Mouse (Mus musculus): ENCODE measurements at regions not wholly inside any gene's neighbourhood (a gene's known extent, or its start where the extent isn't known, plus 50 kb on each side); places are given as distances from the start of the nearest gene placed in this dataset.
A peak's percentile ranks its signal among the peaks of the same experiment; 100 is the strongest.

DNA sequence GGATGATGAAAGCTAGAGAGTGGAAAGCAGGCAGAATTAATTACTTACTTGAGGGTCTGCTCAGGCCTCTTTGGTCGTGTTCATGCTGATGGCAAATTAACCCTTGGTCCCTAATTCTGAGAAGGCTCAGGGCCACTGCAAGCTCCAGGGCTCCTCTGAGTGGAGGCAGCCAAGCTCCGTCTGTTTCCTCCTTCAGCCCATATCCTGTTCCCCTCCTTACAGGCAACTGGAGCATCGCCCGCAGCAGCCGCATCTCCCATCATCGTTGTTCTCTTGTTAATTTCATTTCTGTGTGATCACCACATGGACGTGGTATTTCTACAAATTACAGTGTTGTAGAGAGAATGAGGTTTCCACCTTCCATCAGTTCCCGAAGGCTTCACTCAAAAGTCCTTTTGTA lies 513.6 kb upstream of the Nox3 start:
- no peaks in the 10 kb centered on the region for H3K4me1 ChIP-seq
- WGBS = 81% methylated on average over 8 of the region's 8 CpGs
- H3K27ac ChIP-seq = no peak overlapping the region
- no peak overlapping the region for H3K4me3 ChIP-seq
- no peak for DNase-seq (ENCODE audit: low spot score)
- no peaks in the 10 kb centered on the region for H3K9me3 ChIP-seq
- H3K36me3 ChIP-seq = no peaks in the 10 kb centered on the region
- H3K27me3 ChIP-seq (ENCODE audit: insufficient read depth, poor library complexity, severe bottlenecking) = no peaks in the 10 kb centered on the region

DNA sequence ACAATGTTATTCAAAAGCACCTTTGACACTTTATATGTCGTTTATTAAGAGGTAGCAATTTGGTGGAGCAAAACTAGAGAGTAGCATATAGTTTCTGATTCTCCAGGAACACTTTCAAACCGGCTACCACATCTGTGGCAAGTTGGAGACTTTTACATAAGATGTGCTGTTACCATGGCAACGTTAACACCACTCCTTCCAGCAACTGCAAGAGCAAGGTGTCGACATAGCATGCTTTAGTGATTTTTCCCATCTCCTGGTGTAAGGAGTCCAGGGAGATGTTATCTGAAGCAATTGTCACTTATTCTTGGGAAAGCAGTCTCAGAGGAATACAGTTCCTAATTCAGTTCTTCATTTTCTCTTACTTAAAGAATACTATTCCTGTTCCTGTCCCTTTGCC lies 516.5 kb upstream of the Nox3 start:
- WGBS = 52% methylated on average over 4 of the region's 4 CpGs
- DNase-seq (ENCODE audit: low spot score) = no peak
- Histone ChIP-seq H3K27me3 (ENCODE audit: insufficient read depth, poor library complexity, severe bottlenecking) (no peaks in the 10 kb centered on the region), H3K27ac (no peak overlapping the region), H3K4me1 (no peaks in the 10 kb centered on the region), H3K36me3 (no peaks in the 10 kb centered on the region), H3K9me3 (no peaks in the 10 kb centered on the region), H3K4me3 (no peak overlapping the region)

DNA sequence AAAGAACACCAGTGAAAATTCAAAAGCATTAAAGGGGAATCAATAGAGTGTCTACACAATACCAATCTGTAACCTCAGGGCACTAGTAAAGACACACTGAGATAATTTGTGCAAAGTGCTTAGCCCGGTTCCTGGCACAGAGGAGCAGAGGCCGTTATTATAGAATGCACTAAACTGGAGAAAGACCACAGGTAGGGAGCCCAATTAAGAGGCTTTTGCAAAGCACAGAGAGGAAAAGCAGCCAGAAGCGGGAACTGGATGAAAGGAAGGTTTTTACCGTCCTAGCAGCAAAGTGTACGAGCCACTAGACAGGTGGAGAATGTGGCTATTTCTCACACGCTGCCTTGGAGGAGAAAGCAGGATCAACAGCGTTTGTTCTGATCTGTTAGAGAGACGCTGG lies 518.9 kb upstream of the Nox3 start:
- no peak overlapping the region for H3K27ac ChIP-seq
- H3K27me3 ChIP-seq (ENCODE audit: insufficient read depth, poor library complexity, severe bottlenecking) = no peaks in the 10 kb centered on the region
- no peaks in the 10 kb centered on the region for H3K4me1 ChIP-seq
- 77% methylated on average over 8 of the region's 8 CpGs for WGBS
- H3K9me3 ChIP-seq = no peaks in the 10 kb centered on the region
- no peaks in the 10 kb centered on the region for H3K36me3 ChIP-seq
- DNase-seq (ENCODE audit: low spot score) = no peak
- no peak overlapping the region for H3K4me3 ChIP-seq

DNA sequence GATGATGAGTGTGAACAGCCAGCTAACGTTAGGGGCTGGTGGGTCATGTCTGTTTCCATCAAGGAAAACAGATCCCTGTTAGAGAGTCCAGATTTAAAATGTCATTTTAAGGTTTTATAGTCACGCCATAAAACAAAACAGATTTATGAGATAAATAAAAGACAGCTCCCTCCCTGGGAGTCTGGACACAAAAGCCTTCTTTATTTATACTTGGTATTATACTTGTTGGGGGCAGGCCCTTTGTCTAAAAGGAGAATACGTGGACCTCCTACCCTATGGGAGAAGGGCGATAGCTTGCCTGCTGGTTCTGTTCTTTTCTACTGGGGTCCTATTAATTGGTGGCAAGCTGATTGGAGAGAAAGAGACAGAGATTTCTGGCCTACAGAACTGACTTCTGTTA lies 520.1 kb upstream of the Nox3 start:
- no peaks in the 10 kb centered on the region for H3K36me3 ChIP-seq
- H3K4me1 ChIP-seq = peaks cover 6% of the 10 kb centered on the region; the same call in 1 of the 2 replicates
- no peak overlapping the region for H3K4me3 ChIP-seq
- no peaks in the 10 kb centered on the region for H3K9me3 ChIP-seq
- WGBS = 70% methylated on average over 4 of the region's 4 CpGs
- no peak for DNase-seq (ENCODE audit: low spot score)
- H3K27me3 ChIP-seq (ENCODE audit: insufficient read depth, poor library complexity, severe bottlenecking) = no peaks in the 10 kb centered on the region
- no peak overlapping the region for H3K27ac ChIP-seq

DNA sequence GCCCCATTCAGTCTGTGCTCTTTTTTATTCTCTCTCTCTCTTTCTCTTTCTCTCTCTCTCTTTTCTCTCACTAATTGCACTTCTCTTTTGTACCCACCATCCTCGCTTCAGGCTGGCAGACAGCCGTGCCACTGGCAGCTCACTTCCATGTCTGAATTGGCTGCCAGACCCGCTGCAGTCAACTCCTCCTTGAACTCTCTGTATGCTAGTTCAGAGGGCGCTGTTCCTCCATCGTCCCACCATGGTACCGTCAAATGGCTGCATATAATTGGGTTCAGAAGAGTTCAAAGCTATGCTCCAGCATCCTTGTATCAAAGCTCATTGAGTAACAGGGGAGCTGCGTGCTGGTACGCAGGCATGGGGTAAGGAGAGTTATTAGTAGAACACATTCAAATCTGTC lies 520.7 kb upstream of the Nox3 start:
- Histone ChIP-seq H3K36me3 (no peaks in the 10 kb centered on the region), H3K27me3 (ENCODE audit: insufficient read depth, poor library complexity, severe bottlenecking) (no peaks in the 10 kb centered on the region), H3K4me3 (no peak overlapping the region), H3K27ac (no peak overlapping the region), H3K4me1 (peaks cover 6% of the 10 kb centered on the region; the same call in 1 of the 2 replicates), H3K9me3 (no peaks in the 10 kb centered on the region)
- DNase-seq (ENCODE audit: low spot score) = no peak
- 84% methylated on average over 8 of the region's 8 CpGs for whole genome bisulfite sequencing

DNA sequence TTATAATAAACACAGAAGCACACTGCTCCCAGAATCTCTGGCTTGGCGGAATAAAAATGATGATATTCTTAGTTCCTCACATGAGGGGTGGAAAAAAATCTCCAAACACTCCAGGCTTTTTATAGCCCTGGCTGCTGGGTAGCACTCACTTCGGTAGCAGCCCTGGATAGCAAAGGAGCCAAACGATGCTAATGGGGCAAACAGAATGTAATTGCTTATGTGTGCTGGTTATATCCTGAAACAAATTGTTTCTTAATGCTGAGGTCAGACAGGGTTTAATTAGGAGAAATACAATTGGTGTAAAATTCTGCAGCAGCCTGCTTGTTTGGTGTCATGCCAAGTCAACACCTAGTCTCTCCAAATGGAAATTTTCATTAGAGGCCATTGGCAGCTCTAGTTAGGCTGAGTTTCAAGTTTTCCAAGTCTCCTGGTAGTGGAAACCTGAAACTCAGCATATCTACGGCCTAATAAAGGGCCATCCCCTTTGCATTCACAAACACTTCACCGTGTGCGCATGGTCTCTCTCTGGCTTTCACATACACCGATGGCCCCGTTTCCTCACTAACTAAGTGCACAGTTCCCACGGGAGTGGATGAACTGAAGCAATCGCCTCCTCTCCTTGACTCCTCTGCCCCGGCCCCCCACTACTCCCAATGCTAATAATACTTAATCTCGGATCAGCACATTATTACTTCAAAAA lies 524.8 kb upstream of the Nox3 start:
- WGBS = 59% methylated on average over 12 of the region's 12 CpGs
- Histone ChIP-seq H3K4me3 (no peak overlapping the region), H3K9me3 (no peaks in the 10 kb centered on the region), H3K4me1 (peaks cover 6% of the 10 kb centered on the region; the same call in 1 of the 2 replicates), H3K36me3 (no peaks in the 10 kb centered on the region), H3K27me3 (ENCODE audit: insufficient read depth, poor library complexity, severe bottlenecking) (no peaks in the 10 kb centered on the region), H3K27ac (peak overlapping the region; percentile 64)
- no peak for DNase-seq (ENCODE audit: low spot score)

DNA sequence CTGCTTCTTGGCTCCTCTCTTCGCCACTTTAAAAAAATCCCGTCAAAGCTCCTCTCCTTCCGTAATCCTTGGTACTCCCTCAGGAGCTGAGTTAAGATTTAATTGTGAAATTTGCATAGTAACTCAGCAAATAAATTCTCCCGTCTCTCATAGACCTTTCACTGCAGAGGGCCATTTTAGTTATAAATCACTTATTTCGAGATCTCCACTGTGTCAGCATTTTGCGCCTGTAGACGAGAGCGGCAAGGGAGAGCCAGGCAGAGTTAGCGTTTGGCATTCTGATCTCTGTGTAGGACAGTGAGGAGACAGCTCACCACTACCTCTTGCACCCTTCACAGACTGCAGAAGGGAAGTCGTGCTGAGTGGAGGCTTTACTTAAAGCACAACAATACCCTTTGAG lies 531.8 kb upstream of the Nox3 start:
- H3K27ac ChIP-seq = no peak overlapping the region
- no peak for DNase-seq (ENCODE audit: low spot score)
- no peak overlapping the region for H3K4me3 ChIP-seq
- no peaks in the 10 kb centered on the region for H3K27me3 ChIP-seq (ENCODE audit: insufficient read depth, poor library complexity, severe bottlenecking)
- H3K36me3 ChIP-seq = no peaks in the 10 kb centered on the region
- peaks cover 8% of the 10 kb centered on the region for H3K4me1 ChIP-seq
- no peaks in the 10 kb centered on the region for H3K9me3 ChIP-seq
- 80% methylated on average over 10 of the region's 10 CpGs for whole genome bisulfite sequencing

DNA sequence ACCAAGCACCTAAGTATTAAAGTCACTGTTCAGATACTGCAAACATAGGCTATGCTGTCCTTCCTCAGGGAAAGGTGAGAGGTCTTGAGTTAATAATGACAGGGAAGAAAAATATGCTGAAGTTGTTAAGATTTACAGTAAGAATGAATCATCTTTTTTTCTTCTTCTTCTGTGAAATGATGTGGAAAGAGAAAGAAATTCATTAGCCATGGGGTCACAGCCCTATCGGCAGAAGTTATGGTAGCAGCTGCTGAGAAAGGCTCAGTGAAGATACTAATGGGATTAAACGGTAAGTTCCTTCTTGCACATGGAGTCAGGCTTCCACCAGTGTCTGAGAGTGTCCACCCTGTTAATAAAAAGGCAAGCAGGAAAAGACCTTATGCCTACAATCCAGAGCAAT lies 533.9 kb upstream of the Nox3 start:
- no peak for DNase-seq (ENCODE audit: low spot score)
- Histone ChIP-seq H3K36me3 (no peaks in the 10 kb centered on the region), H3K9me3 (no peaks in the 10 kb centered on the region), H3K4me1 (peaks cover 8% of the 10 kb centered on the region), H3K27me3 (ENCODE audit: insufficient read depth, poor library complexity, severe bottlenecking) (no peaks in the 10 kb centered on the region), H3K4me3 (no peak overlapping the region), H3K27ac (no peak overlapping the region)
- 85% methylated on average over 2 of the region's 2 CpGs for WGBS

DNA sequence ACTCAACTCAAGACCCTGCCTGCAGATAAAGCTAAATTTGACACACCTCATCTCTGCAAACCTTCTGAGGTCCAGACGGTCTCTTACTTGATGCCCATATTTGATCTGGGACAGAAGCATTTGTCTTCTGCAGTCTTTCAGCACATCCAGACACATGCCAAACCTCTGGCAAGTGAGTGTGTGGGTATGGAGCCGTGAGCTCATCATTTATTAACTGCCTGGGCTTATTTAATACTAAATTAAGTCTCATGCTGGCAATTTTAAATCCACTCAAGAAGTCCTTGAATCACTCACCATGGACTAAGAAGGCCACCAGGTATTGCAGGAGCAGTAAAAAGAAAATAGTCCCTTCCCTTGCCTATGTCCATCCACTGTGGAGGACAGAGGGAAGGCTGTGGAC lies 554.4 kb upstream of the Nox3 start:
- H3K27me3 ChIP-seq (ENCODE audit: insufficient read depth, poor library complexity, severe bottlenecking) = no peaks in the 10 kb centered on the region
- DNase-seq (ENCODE audit: low spot score) = no peak
- no peak overlapping the region for H3K27ac ChIP-seq
- no peaks in the 10 kb centered on the region for H3K4me1 ChIP-seq
- no peaks in the 10 kb centered on the region for H3K9me3 ChIP-seq
- no peaks in the 10 kb centered on the region for H3K36me3 ChIP-seq
- H3K4me3 ChIP-seq = no peak overlapping the region
- WGBS = 80% methylated on average over 2 of the region's 2 CpGs

DNA sequence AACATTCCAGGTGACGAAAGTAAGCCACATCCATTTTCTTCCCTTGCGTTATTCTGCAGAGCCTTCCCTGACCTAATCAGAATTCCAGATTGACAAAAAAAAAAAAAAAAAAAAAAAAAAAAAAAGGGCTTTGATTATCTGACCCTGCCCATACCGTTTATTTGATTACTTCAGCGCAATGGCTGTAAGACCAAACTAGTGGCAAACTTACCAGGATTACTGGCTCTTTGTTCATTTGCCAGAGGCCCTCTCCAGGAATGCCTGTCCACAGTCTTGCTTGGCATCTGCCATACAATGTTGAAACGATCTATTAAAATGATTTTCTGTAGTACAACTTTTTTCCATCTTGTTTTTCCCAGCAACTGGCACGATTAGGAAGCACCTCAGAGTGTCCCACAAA lies 569.4 kb upstream of the Nox3 start:
- Histone ChIP-seq H3K36me3 (no peaks in the 10 kb centered on the region), H3K27me3 (ENCODE audit: insufficient read depth, poor library complexity, severe bottlenecking) (no peaks in the 10 kb centered on the region), H3K27ac (no peak overlapping the region), H3K9me3 (no peaks in the 10 kb centered on the region), H3K4me3 (no peak overlapping the region), H3K4me1 (peaks cover 11% of the 10 kb centered on the region; the same call in 1 of the 2 replicates)
- WGBS = 46% methylated on average over 6 of the region's 6 CpGs
- no peak for DNase-seq (ENCODE audit: low spot score)

DNA sequence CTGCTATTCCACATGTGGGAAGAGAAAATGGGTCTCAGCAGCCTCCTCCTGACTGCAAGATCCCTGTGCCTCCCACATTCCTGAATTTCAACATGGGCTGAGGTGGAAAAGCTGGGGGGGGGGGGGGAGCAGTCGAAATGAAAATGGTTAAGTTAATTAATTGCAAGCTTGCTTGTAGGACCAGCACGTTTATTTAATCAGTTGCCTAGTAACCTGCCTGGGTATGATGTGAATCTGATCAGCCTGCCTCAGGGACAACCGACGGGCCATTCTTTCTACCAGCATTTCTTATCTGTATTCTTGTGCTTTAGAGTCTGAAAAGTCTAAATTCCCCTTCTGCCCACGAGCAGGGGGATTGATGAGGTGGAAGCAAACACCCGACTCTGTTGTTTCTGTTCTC lies 569.9 kb upstream of the Nox3 start:
- no peaks in the 10 kb centered on the region for H3K27me3 ChIP-seq (ENCODE audit: insufficient read depth, poor library complexity, severe bottlenecking)
- WGBS = 16% methylated on average over 6 of the region's 6 CpGs
- H3K36me3 ChIP-seq = no peaks in the 10 kb centered on the region
- DNase-seq (ENCODE audit: low spot score) = no peak
- no peaks in the 10 kb centered on the region for H3K9me3 ChIP-seq
- no peak overlapping the region for H3K27ac ChIP-seq
- peaks cover 11% of the 10 kb centered on the region; the same call in 1 of the 2 replicates for H3K4me1 ChIP-seq
- H3K4me3 ChIP-seq = no peak overlapping the region

DNA sequence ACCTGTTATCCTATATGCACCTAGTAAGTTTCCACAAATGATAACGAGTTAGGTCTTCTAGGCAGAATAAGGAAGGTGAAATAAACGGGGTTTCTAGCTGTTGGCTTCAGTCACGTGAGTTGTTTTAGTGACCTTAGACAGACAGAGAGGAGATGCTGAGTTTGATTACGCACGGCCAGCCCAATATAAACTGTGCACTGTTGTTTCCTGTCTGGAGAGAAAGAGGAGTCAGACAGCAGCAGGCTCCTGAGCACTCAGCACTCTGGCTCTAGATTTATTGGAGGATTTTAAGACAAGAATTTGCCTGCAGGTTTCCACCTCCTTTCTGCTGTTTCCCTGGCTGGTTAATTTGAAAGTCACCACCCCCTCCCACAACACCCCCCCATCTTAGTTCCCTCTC lies 570.4 kb upstream of the Nox3 start:
- H3K36me3 ChIP-seq = no peaks in the 10 kb centered on the region
- H3K4me1 ChIP-seq = peaks cover 11% of the 10 kb centered on the region; the same call in 1 of the 2 replicates
- no peak for DNase-seq (ENCODE audit: low spot score)
- H3K4me3 ChIP-seq = no peak overlapping the region
- H3K9me3 ChIP-seq = no peaks in the 10 kb centered on the region
- H3K27ac ChIP-seq = no peak overlapping the region
- H3K27me3 ChIP-seq (ENCODE audit: insufficient read depth, poor library complexity, severe bottlenecking) = no peaks in the 10 kb centered on the region
- WGBS = 42% methylated on average over 5 of the region's 5 CpGs

DNA sequence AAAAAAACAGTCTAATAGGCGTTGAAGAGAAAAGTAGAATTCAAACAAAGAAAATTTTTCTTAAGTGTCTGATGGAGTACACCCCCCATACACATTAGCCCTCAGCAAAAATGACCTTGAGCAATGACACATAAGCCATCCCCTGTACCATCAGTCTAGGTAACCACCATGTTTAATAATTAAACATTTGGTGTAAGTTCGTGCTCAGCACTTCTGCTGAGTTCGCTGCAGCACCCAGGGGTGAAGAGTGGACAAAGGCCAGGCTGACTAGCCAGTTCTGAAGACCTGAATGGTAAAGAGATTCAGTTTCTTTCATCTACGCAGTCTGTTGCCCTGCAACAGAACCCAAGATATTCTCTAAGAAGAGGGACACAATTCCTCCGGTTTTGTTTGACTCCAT lies 572.3 kb upstream of the Nox3 start:
- WGBS = 71% methylated on average over 5 of the region's 5 CpGs
- H3K27ac ChIP-seq = no peak overlapping the region

DNA sequence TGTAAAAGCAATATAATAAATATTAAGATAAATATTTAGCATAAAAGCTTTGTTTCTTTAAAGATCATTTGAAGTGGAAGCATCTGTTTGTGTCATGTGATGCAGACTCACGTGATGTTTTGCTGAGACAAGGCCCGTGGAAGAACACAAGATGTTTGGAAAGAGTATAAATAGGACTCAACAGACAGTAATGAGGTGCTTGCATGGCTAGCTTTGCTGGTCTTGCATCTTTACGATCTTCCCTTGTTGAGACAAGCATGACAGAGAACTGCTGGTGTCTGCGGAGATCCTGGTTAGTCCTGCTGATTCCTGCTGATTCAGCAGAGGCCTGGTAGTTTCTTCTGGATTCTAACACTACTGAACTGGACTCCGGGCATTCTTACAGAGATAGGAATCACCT lies 576.4 kb upstream of the Nox3 start:
- no peaks in the 10 kb centered on the region for H3K36me3 ChIP-seq
- no peak overlapping the region for H3K4me3 ChIP-seq
- 77% methylated on average over 5 of the region's 5 CpGs for WGBS
- DNase-seq (ENCODE audit: low spot score) = no peak
- H3K9me3 ChIP-seq = no peaks in the 10 kb centered on the region
- no peak overlapping the region for H3K27ac ChIP-seq
- no peaks in the 10 kb centered on the region for H3K4me1 ChIP-seq
- H3K27me3 ChIP-seq (ENCODE audit: insufficient read depth, poor library complexity, severe bottlenecking) = no peaks in the 10 kb centered on the region

More for the DNA sequence above, 572.3 kb upstream of the Nox3 start:
- Histone ChIP-seq H3K36me3 (no peaks in the 10 kb centered on the region), H3K4me3 (no peak overlapping the region), H3K9me3 (no peaks in the 10 kb centered on the region), H3K4me1 (peaks cover 11% of the 10 kb centered on the region; the same call in 1 of the 2 replicates), H3K27me3 (ENCODE audit: insufficient read depth, poor library complexity, severe bottlenecking) (no peaks in the 10 kb centered on the region)
- no peak for DNase-seq (ENCODE audit: low spot score)

Measured in heart, embryonic 10.5 days (tissue).